Mouse (Mus musculus) ovary, postnatal 36 days (tissue): ENCODE results near the gene Rbx1.

Experiments
- DNase-seq: peaks from one replicate; pipeline ENCODE4 v3.0.0; 2022; ENCODE audit warnings: low spot score, mixed read lengths

The Rbx1 gene

GRCm38 (mm10) chr15:81485483-81485882 lies 19.4 kb downstream of the Rbx1 start:
- no peak for DNase-seq

GRCm38 (mm10) chr15:81503466-81503865 lies 37.4 kb downstream of the Rbx1 start:
- no peak for DNase-seq

- no peak for DNase-seq
These were observed 37.9 kb downstream of the Rbx1 start for GRCm38 (mm10) chr15:81503995-81504394.

- no peak for DNase-seq
These were observed 41.1 kb downstream of the Rbx1 start for GRCm38 (mm10) chr15:81507201-81507600.

GRCm38 (mm10) chr15:81510621-81511020 lies 44.5 kb downstream of the Rbx1 start:
- no peak for DNase-seq

- peak; percentile 73 for DNase-seq
These were observed 45.6 kb downstream of the Rbx1 start for GRCm38 (mm10) chr15:81511601-81512261.

- peak; percentile 85 for DNase-seq
These were observed 48.2 kb downstream of the Rbx1 start for GRCm38 (mm10) chr15:81514111-81514971.

GRCm38 (mm10) chr15:81515221-81515620 lies 49.1 kb downstream of the Rbx1 start:
- no peak for DNase-seq

GRCm38 (mm10) chr15:81518031-81518430 lies 51.9 kb downstream of the Rbx1 start:
- DNase-seq = no peak

GRCm38 (mm10) chr15:81518761-81519160 lies 52.7 kb downstream of the Rbx1 start:
- DNase-seq = no peak

GRCm38 (mm10) chr15:81522036-81522751 lies 56.1 kb downstream of the Rbx1 start:
- DNase-seq = peak; percentile 71

GRCm38 (mm10) chr15:81522761-81523168 lies 56.7 kb downstream of the Rbx1 start:
- DNase-seq = no peak

- DNase-seq = peak; percentile 98
These were observed 57.2 kb downstream of the Rbx1 start for GRCm38 (mm10) chr15:81523169-81523871.

GRCm38 (mm10) chr15:81523901-81524300 lies 57.8 kb downstream of the Rbx1 start:
- DNase-seq = no peak
